Mouse (Mus musculus): ENCODE results near the gene Pxk. TPM values are rescaled to one million over a fixed set of nuclear protein-coding genes. Genes with fewer than 3 reads are reported as not detected.

Gene Pxk
- polyA plus RNA-seq, 1 experiment from 2014 or later: 68.8 TPM

DNA sequence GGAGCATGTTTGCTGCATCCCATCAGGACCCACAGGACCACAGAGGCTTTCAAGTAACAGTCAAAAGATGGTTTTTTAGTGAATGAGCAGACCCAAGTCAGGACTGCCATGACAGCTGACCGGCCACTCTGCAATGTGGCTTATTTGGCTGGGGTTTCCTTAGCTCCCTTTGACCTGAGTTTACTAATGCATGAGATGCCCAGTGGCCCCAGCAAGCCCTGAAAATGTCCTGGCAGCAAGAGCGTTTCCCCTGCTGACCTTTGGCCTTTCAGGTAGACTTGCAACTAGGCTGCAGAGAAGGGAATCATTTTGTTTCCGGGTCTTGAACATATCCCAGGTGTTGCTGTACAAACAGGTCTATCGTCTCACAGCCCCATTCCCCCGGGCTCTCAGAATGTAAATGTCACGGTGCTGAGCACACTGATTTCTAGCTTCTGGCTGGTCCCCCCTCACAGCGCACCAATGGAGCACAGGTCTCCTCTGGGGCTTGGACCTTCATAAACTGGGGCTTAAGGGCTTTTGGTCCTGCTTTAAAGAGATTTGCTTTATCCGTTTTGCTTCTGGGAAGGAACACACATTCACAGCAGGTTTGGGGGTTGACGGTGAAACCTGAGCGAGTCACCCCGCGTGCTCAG, 93.4 kb downstream of the Pxk start:
- 66% methylated on average over 12 of the region's 12 CpGs for WGBS
- ATAC-seq: no peak

DNA sequence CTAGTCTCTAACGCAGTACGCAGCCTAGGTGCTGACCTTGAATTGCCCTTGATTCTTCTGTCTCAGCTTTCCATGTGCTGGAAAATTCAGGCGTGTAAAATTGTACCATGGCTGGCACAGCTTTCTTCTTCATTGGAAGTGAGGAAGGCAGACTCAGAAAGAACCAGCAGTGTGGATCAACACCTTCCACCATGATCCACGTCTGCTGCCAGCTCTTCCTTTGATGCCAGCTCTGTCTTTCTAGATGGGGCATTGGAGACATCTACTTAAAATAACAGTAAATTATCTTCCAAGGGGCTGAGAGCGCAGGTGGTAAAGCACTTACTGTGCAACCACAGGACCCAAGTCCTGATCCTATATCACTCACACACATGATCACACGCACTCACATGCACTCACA, 94.7 kb downstream of the Pxk start:
- no peak for ATAC-seq
- Histone ChIP-seq H3K4me3 (ENCODE audit: low read depth, low read length) (no peak overlapping the region), H3K9ac (ENCODE audit: low read depth, low read length) (no peak overlapping the region), H3K36me3 (ENCODE audit: control insufficient read depth, insufficient read depth, low read length) (no peaks in the 10 kb centered on the region), H3K9me3 (replicated peaks; ENCODE audit: control insufficient read depth, low read length, poor library complexity, severe bottlenecking) (no peaks in the 10 kb centered on the region), H3K27ac (ENCODE audit: low read length) (no peak overlapping the region), H3K4me1 (ENCODE audit: control insufficient read depth, insufficient read depth, low read length) (no peaks in the 10 kb centered on the region), H3K4me2 (ENCODE audit: low read length) (no peak overlapping the region), H3K27me3 (ENCODE audit: control insufficient read depth, insufficient read depth, low read depth, low read length) (no peaks in the 10 kb centered on the region)
- 92% methylated on average over 6 of the region's 6 CpGs for WGBS

More for the DNA sequence above, 93.4 kb downstream of the Pxk start:
- H3K4me2 ChIP-seq (ENCODE audit: low read length): no peak overlapping the region
- no peak overlapping the region for H3K27ac ChIP-seq (ENCODE audit: low read length)
- H3K9me3 ChIP-seq (replicated peaks; ENCODE audit: control insufficient read depth, low read length, poor library complexity, severe bottlenecking): no peaks in the 10 kb centered on the region
- H3K4me1 ChIP-seq (ENCODE audit: control insufficient read depth, insufficient read depth, low read length): no peaks in the 10 kb centered on the region
- H3K4me3 ChIP-seq (ENCODE audit: low read depth, low read length): no peak overlapping the region
- H3K27me3 ChIP-seq (ENCODE audit: control insufficient read depth, insufficient read depth, low read depth, low read length): no peaks in the 10 kb centered on the region
- no peaks in the 10 kb centered on the region for H3K36me3 ChIP-seq (ENCODE audit: control insufficient read depth, insufficient read depth, low read length)
- no peak overlapping the region for H3K9ac ChIP-seq (ENCODE audit: low read depth, low read length)

DNA sequence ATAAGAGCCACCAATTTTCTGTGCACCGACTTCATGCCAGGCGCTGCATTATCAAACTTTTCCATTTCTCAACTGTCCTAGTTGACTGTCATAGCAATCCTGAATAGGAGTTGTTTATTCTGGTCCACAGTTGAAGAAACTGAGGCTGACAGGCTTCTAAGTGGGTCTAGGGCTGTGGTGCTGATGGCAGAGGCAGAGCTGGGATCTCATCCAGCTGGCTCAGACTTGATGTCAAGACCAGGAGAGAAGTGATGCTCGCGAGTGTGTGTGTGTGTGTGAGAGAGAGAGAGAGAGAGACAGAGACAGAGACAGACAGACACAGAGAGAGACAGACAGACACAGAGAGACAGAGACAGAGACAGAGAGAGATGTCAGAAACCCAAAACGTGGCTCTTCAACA, 102.8 kb downstream of the Pxk start:
- Histone ChIP-seq H3K4me2 (ENCODE audit: low read length) (no peak overlapping the region), H3K9me3 (replicated peaks; ENCODE audit: control insufficient read depth, low read length, poor library complexity, severe bottlenecking) (no peaks in the 10 kb centered on the region), H3K36me3 (ENCODE audit: control insufficient read depth, insufficient read depth, low read length) (no peaks in the 10 kb centered on the region), H3K27me3 (ENCODE audit: control insufficient read depth, insufficient read depth, low read depth, low read length) (no peaks in the 10 kb centered on the region), H3K4me3 (ENCODE audit: low read depth, low read length) (no peak overlapping the region), H3K4me1 (ENCODE audit: control insufficient read depth, insufficient read depth, low read length) (no peaks in the 10 kb centered on the region), H3K9ac (ENCODE audit: low read depth, low read length) (no peak overlapping the region), H3K27ac (ENCODE audit: low read length) (no peak overlapping the region)
- 89% methylated on average over 5 of the region's 5 CpGs for WGBS
- no peak for ATAC-seq

DNA sequence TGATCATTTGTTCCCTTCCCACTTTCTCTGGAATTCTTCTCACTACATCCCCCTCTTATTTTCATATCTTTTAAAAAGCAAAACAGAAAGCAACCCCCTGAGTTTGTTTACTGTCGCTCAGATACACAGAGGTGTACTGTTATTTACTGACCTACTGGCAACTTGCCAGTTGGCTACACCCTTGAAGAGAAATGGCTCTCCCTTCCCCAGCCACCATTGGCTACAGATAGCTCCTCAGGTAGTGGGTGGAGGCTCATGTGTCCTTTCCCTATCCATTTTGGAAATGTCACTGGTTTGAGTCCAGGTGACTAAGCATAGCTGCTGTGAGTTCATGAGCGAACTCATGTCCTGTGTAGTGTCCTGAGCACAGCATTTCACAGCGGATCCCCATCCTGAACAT, 103.7 kb downstream of the Pxk start:
- ATAC-seq: no peak
- WGBS: 81% methylated on average over 3 of the region's 3 CpGs
- Histone ChIP-seq H3K4me2 (ENCODE audit: low read length) (no peak overlapping the region), H3K27me3 (ENCODE audit: control insufficient read depth, insufficient read depth, low read depth, low read length) (no peaks in the 10 kb centered on the region), H3K4me1 (ENCODE audit: control insufficient read depth, insufficient read depth, low read length) (no peaks in the 10 kb centered on the region), H3K36me3 (ENCODE audit: control insufficient read depth, insufficient read depth, low read length) (no peaks in the 10 kb centered on the region), H3K9ac (ENCODE audit: low read depth, low read length) (no peak overlapping the region), H3K4me3 (ENCODE audit: low read depth, low read length) (no peak overlapping the region), H3K9me3 (replicated peaks; ENCODE audit: control insufficient read depth, low read length, poor library complexity, severe bottlenecking) (no peaks in the 10 kb centered on the region), H3K27ac (ENCODE audit: low read length) (no peak overlapping the region)

DNA sequence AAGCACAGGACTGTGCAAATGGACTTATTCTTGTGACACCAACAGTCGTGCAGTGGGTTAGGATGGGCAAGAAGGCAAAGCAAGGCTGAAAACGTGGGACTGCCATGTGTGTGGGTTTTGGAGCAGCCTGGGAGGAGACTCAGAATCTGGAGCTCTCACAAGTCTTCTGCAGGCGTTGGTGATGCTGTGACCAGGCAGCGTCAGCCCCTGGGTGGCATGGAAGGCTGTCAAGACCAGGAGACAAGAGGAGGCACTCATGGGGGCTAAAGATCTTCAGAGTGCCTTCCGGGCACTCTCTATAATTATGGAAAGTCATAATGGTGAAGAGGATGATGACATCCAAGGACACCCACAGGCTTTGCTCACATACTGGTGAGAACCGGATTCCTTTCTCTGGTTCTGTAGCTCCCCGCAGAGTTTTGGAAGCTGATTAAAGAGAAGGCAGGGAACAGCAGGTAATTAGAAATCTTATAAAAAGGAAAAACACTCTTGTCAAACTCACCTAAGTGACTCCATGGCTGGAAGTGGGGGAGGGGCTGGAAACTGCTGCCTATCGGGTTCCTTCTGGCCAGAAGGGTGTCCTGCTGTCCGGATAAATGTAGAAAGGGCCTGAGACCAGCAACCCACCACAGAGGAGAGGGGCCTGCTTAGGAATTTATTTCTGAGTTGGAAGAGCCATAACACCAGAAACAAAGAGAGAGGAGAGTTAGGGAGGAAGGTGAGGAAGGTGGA, 108.3 kb downstream of the Pxk start:
- Histone ChIP-seq H3K9ac (ENCODE audit: low read depth, low read length) (no peak overlapping the region), H3K36me3 (ENCODE audit: control insufficient read depth, insufficient read depth, low read length) (no peaks in the 10 kb centered on the region), H3K9me3 (replicated peaks; ENCODE audit: control insufficient read depth, low read length, poor library complexity, severe bottlenecking) (no peaks in the 10 kb centered on the region), H3K4me2 (ENCODE audit: low read length) (no peak overlapping the region), H3K27ac (ENCODE audit: low read length) (no peak overlapping the region), H3K27me3 (ENCODE audit: control insufficient read depth, insufficient read depth, low read depth, low read length) (no peaks in the 10 kb centered on the region), H3K4me3 (ENCODE audit: low read depth, low read length) (no peak overlapping the region), H3K4me1 (ENCODE audit: control insufficient read depth, insufficient read depth, low read length) (no peaks in the 10 kb centered on the region)
- WGBS: 56% methylated on average over 9 of the region's 9 CpGs
- no peak for ATAC-seq

DNA sequence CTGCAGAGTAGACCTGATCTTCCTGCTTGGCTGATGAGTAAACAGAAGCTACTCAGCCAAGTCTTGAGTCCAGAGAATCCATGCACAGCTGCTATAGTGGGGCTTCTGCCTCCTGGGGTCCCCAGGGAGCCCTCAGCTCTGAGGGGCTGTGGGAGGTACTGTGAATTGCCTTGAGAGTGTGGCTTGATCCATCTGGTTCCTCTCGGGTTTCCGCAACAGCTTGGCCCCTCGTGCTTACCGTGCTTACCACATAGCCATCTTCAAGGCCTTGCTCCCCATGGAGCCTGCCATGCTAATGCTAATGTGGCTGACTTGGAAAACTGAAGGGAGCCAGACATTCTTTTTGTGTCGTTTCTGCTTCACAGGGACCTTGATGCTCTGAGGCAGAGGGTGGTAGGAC, 109.1 kb downstream of the Pxk start:
- 0 out of 2 replicates have a peak, but pooled peaks have one; percentile 33 for ATAC-seq
- Histone ChIP-seq H3K4me2 (ENCODE audit: low read length) (no peak overlapping the region), H3K4me1 (ENCODE audit: control insufficient read depth, insufficient read depth, low read length) (no peaks in the 10 kb centered on the region), H3K9me3 (replicated peaks; ENCODE audit: control insufficient read depth, low read length, poor library complexity, severe bottlenecking) (no peaks in the 10 kb centered on the region), H3K4me3 (ENCODE audit: low read depth, low read length) (no peak overlapping the region), H3K27me3 (ENCODE audit: control insufficient read depth, insufficient read depth, low read depth, low read length) (no peaks in the 10 kb centered on the region), H3K9ac (ENCODE audit: low read depth, low read length) (no peak overlapping the region), H3K27ac (ENCODE audit: low read length) (no peak overlapping the region), H3K36me3 (ENCODE audit: control insufficient read depth, insufficient read depth, low read length) (no peaks in the 10 kb centered on the region)
- WGBS: 12% methylated on average over 5 of the region's 5 CpGs

DNA sequence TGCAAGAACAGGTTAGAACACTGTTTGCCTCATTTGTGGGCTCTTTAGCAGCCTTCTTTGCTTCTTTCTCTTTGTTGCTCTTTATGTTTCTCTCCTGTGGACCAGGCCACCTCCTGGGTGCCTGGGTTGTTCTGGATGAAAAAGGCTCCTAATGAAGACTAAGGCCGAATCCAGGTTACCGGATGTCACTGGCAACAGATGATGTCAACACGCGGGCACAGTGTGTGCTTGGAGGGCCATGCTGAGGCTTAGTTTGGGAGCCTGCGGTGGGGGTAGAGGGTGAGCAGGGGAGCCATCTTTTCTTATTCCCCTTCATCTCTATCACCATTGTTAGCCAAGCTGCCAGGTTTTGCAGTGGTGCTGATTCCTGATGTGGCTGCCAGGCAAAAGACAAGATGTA, 109.5 kb downstream of the Pxk start:
- ATAC-seq: peak; percentile 36; the same call in 1 of the 2 replicates
- H3K27me3 ChIP-seq (ENCODE audit: control insufficient read depth, insufficient read depth, low read depth, low read length): no peaks in the 10 kb centered on the region
- no peaks in the 10 kb centered on the region for H3K36me3 ChIP-seq (ENCODE audit: control insufficient read depth, insufficient read depth, low read length)
- H3K9ac ChIP-seq (ENCODE audit: low read depth, low read length): no peak overlapping the region
- no peaks in the 10 kb centered on the region for H3K9me3 ChIP-seq (replicated peaks; ENCODE audit: control insufficient read depth, low read length, poor library complexity, severe bottlenecking)
- no peak overlapping the region for H3K4me2 ChIP-seq (ENCODE audit: low read length)
- no peaks in the 10 kb centered on the region for H3K4me1 ChIP-seq (ENCODE audit: control insufficient read depth, insufficient read depth, low read length)
- WGBS: 47% methylated on average over 5 of the region's 5 CpGs
- no peak overlapping the region for H3K4me3 ChIP-seq (ENCODE audit: low read depth, low read length)
- no peak overlapping the region for H3K27ac ChIP-seq (ENCODE audit: low read length)

DNA sequence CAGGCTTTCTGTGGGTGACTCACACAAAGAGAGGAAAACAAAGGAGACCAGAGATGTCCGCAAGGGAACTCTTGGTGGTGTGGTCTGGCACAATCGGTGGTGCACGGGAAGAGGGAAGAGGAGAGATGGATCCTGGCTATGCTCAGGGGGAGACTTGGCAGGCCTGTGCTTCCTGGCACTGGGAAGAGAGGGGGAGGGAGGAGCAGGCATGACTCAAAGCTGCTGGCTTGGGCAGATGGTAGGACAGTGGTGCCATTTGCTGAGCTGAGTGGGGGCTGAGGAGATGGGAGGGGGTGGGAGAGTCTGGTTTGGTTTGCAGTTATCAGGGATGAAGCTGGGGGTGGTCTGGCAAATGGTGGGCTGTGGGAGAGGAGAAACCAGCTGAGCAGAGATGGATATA, 110.9 kb downstream of the Pxk start:
- no peak overlapping the region for H3K27ac ChIP-seq (ENCODE audit: low read length)
- no peak for ATAC-seq

DNA sequence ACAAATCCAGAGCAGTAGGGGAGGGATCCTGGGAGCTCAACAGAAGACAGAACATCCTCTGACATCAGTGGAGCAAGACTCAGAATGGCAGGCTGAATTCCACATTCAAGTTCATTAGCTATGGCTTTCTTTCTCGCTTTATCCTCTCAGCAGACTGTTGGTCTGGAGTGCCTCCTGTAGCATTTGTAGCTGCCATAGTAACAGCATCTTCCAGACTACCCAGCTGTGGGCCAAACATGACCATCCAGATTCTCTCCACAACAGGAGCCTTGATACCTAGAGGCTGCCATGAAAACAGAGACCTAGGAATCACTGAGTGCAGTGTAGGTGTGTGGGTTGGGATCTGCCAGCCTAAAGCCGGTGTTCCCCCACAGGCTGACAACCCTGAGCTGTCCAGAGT, 111.9 kb downstream of the Pxk start:
- no peak for ATAC-seq
- H3K4me3 ChIP-seq (ENCODE audit: low read depth, low read length): no peak overlapping the region
- WGBS: 70% methylated on average over 2 of the region's 2 CpGs
- H3K9me3 ChIP-seq (replicated peaks; ENCODE audit: control insufficient read depth, low read length, poor library complexity, severe bottlenecking): no peaks in the 10 kb centered on the region
- peaks cover 2% of the 10 kb centered on the region; the same call in 1 of the 2 replicates for H3K4me1 ChIP-seq (ENCODE audit: control insufficient read depth, insufficient read depth, low read length)
- H3K27me3 ChIP-seq (ENCODE audit: control insufficient read depth, insufficient read depth, low read depth, low read length): no peaks in the 10 kb centered on the region
- H3K27ac ChIP-seq (ENCODE audit: low read length): no peak overlapping the region
- H3K36me3 ChIP-seq (ENCODE audit: control insufficient read depth, insufficient read depth, low read length): no peaks in the 10 kb centered on the region
- H3K4me2 ChIP-seq (ENCODE audit: low read length): no peak overlapping the region
- no peak overlapping the region for H3K9ac ChIP-seq (ENCODE audit: low read depth, low read length)

More for the DNA sequence above, 110.9 kb downstream of the Pxk start:
- no peaks in the 10 kb centered on the region for H3K36me3 ChIP-seq (ENCODE audit: control insufficient read depth, insufficient read depth, low read length)
- no peak overlapping the region for H3K4me2 ChIP-seq (ENCODE audit: low read length)
- no peak overlapping the region for H3K9ac ChIP-seq (ENCODE audit: low read depth, low read length)
- no peaks in the 10 kb centered on the region for H3K9me3 ChIP-seq (replicated peaks; ENCODE audit: control insufficient read depth, low read length, poor library complexity, severe bottlenecking)
- no peak overlapping the region for H3K4me3 ChIP-seq (ENCODE audit: low read depth, low read length)
- no peaks in the 10 kb centered on the region for H3K27me3 ChIP-seq (ENCODE audit: control insufficient read depth, insufficient read depth, low read depth, low read length)
- 76% methylated on average over 3 of the region's 3 CpGs for WGBS
- no peaks in the 10 kb centered on the region for H3K4me1 ChIP-seq (ENCODE audit: control insufficient read depth, insufficient read depth, low read length)
